Mouse (Mus musculus) cerebral cortex, adult 2 months (tissue): ENCODE results near the gene Ptpn4.

Experiments used
- WGBS: fragments of 180-500 bp; shearing (Covaris S2); methylation state at CpG from one replicate; pipeline ENCODE4 v1.1.7; 2018; 5-methylcytosine and 5-hydroxymethylcytosine counted together

Ptpn4 gene

DNA sequence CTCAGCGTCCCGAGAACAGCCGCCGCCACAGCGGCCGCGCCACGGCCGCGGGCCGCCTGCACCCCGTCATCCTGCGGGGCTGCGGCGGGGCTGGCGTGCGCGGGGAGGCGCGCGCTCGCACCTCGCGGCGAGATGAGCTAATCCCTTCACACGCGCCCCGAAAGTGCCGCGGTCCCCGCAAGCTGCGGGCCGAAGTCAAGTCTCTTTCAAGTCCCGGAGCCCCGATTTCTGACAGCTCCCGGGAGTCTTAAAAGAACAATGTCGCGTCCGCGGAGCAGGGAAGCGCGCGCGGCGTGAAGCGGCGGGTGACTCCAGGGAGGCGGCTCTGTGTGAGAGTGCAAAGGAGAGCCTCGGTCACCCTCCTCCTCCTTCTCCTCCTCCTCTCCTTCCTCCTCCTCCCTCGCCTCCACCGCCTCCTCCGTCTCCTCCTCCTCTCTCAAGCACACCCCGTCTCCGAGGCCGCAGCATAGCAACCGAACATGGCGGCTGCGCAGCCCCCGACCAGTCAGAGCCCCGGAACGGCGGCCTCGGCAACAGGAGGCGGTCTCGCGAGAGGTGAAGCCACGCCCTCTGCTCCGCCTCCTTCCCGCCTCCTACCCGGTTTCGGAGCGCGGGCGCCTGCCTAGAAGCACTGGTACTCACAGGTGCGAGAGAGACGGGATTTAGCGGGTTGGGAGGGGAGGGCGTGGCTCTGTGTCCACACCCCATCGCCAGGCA is at the start of gene Ptpn4:
Gene Ptpn4 (minus strand): TSS at position 579 of the 717 bp plus-strand sequence.
- under 1% methylated on average over 72 of the region's 79 CpGs for WGBS

DNA sequence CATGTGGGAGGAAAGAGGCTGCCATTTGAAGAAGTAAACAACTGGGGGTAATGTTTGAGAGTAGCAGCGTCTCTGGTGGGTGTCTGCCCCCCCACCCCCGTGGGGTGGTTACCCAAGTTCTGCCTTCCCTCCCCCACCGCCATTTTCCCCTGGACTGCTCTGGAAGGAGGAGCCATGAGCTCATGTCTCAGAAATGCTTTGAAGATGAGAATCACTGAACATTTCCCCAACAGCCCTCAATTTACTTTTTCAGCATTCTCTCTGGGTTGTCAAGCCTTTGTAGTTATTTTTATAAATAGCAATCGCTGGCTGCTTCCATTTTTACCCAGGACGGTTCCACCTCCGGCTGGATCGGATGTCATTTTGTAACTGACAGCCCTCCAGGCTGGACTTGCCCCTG is 48.9 kb upstream of the Ptpn4 start:
- 15% methylated on average over 7 of the region's 7 CpGs for WGBS

DNA sequence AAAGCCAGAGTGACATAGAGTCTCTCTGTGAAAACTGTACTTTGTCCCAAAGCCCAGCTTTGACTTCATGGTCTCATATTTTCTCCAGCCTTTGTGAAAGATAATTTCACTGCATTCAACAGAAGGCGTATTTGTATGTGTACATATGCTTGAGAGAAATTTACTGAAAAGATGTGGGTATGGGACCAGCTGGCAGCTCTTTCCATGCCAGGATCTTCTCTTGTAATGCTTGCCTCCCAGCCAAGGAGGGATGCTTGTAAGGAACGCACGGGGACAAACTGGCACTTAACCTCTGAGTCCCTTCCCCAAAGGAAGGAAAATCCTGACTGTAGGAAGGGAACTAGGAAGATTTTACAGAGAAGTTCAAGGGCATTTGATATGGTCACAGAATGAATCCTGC is 46.9 kb upstream of the Ptpn4 start:
- 50% methylated on average over 3 of the region's 3 CpGs for WGBS

DNA sequence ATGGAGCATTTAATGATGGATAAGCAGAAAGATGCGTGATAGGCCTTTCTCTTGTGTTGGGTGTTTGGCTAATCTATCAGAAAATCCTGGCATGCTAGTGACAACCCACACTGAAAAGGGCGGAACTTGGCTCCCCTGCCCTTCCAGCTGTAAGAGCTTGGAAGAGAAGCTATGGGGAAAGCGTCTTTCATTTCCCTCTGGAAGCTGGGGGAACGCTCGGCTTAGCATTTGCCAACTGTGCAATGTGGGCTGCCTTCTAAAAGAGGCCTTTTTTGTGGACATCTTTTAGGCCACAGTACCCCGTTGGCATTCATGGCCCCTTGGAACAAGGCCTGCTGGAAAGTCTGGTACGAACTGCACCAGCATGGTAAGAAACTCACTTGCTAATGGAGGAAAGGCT is 41.5 kb upstream of the Ptpn4 start:
- WGBS, result 51% methylated on average over 7 of the region's 7 CpGs

DNA sequence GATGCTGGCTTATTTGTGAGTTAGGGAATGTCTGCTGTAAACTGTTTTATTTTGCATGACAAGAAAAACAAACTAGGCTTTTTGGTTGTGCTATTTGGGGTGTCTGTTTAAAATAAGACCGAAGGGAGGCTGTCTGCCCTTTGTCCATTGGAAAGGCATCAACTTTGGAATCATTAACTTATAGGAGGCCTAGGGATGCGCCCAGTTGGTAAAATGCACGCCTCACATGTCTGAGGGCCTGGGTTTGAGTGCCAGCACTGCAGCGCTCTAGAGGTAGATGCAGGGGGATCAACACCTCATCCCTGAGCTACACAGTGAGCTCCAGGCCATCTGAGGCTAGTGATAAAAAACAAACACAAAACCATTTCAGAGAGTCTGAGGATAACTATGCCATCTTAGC is 40.1 kb upstream of the Ptpn4 start:
- 85% methylated on average over 4 of the region's 4 CpGs for WGBS

DNA sequence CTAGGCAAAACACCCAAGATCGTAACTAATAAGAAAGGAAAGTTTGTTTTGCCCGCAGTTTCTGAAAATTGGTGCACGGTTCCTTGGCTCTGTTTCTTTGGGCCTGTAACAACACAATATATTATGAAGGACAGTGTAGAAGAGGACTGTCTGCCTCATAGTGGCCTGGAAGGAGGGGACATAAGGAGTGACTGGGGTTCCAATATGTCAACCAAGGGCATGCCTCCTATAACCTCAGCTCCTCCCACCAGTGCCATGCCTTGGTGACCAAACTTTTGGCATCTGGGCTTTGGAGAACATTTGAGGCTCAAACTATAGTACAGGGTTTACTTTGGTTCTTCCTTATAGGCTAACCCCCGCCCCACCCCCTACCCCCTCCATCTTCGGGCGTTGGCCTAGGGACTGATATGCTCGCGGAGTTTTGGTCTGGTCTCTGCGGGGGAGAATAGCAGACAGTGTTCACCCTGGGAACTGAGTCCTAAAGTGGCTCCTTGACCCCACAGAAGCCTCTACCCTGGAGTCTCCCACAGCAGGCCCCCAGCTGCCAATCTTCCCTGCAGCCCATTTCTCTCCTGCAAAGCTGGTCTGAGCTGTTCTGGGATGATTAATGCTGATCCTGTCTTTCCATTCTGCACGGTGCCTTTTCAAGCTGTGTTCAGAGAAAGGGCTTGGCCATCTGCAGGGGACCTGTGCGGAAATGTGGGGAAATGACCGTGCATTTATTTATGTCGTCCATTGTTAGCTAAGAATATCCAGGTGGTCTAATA is 31.2 kb upstream of the Ptpn4 start:
- 77% methylated on average over 13 of the region's 13 CpGs for WGBS

DNA sequence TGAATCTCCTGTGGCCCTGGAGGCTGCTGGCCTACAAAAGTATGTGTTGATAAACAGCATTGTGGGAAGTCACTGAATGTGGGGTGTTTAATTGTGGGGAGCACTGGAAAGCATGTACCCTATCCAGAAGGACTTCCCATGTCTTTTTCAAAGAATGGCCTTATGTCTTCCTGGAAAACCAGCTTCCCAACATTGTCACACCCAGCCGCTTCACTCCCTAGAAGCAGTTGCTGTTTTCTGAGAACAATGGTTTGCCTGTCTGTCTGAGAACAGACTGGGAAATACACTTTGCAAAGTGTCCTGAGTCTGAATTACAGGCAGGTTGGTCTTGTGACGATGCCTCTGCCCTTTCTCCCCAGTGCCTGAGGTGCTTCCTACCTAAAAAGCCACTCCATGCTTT is 29.9 kb upstream of the Ptpn4 start:
- 76% methylated on average over 2 of the region's 2 CpGs for WGBS

DNA sequence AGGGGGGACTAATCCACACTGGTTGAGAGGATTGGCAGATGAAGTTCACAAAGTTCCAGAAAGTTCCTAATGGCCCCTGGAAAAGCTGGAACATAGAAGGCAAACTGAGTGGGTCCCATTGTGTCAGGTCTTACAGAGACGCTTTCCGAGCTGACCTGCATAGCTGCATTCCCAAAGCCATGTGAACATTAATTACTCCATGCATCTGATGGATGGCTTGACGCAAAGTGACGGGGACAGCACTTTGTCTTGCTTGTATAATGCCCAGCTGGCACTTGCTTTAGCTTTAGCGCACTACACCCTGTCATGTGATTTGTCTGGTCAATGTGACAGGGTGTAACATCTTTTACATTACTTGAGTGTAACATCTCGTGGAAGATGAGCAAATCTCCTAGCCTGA is 27.9 kb upstream of the Ptpn4 start:
- WGBS, result 94% methylated on average over 6 of the region's 6 CpGs

DNA sequence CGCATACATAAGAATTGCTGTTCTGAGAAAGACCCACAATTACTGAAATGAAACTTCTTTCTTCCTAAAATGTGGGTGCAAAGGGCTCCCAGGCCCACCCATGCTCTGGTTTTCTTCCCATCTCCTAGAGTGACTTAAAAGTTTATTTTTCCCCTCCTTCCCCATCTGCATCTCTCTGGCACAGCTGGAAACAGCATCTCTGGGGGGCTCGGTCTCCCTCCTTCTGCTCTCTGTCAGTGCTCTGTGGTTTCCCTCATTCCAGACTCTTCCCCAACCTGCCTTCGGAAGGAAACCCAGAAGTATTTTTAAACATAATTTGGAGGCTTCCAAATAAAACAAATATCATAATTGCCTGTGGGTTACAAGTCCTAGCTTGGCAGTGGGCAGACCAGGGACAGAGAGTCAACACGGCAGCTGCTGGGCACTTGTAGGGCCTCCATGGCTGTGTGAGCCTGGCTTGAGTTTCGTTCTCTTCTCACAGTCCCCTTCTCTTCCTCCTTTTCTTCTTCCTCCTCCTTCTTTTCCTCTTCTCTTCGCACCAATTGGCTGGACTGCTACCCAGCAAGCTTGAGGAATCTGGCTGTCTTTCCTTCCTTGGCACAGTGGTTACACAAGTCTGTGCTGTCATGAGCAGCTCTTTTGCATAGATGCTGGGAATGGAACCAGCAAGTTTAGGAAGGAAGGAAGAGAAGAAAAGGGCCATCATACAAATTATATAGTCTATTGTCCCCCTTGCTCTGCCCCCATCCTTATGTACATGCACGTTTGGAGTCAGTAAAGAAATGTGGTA is 26.3 kb upstream of the Ptpn4 start:
- WGBS, result 56% methylated on average over 7 of the region's 7 CpGs

DNA sequence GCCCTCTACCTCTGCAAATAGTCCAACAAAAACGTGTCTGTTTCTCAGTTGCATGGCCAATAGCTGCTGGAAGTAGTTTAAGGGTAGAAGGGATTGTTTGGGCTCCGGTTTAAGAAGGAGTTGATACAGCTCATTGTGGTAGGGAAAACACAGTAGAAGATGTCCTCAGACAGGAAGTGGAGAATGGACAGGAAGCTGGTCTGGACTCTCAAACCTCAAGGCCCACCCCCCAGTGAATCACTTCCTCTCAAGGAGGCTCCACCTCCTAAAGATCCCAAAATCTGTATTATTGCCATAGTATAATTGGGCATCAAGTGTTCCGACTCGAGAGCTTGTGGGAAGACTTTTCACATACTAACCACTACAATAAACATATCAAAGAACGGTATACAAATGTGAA is 22.2 kb upstream of the Ptpn4 start:
- WGBS, result 89% methylated on average over 5 of the region's 5 CpGs

DNA sequence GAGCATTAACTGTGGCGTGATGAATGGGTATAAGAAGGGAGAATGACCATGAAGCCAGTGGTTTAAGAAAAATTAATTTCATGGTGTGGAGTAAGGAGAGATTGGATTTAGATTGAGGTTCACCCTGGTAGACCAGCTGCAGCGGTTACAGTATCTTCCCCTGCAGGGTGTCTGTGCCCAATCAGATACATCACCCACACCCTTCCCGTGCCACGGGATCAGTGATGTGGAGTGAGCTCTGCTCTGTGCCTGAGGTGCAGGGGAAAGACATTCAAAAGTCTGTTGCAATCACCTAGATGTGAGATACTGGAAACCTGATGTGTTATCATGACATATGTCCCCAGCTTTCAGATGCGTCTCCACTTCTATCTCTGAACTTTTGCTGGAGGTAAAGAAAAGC is 15.6 kb upstream of the Ptpn4 start:
- WGBS, result 91% methylated on average over 5 of the region's 5 CpGs

DNA sequence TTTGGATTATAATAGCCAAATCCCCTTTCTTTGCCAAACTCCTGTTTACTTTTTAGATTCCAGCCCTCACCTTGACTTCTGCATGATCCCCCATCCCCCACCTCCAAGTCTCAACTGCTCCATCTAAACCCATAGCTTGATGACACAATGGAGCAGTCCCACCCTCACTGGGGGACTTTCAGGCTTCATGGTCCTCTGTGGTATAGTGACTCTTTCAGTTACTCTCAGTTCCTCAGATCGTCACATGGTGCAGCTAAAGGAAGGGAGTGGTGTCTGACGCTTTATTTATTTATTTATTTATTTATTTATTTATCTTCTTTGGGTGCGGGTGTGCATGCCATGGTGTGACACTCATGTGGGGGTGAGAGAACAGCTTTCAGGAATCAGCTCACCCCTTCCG is 14.9 kb upstream of the Ptpn4 start:
- WGBS, result 92% methylated on average over 4 of the region's 4 CpGs

DNA sequence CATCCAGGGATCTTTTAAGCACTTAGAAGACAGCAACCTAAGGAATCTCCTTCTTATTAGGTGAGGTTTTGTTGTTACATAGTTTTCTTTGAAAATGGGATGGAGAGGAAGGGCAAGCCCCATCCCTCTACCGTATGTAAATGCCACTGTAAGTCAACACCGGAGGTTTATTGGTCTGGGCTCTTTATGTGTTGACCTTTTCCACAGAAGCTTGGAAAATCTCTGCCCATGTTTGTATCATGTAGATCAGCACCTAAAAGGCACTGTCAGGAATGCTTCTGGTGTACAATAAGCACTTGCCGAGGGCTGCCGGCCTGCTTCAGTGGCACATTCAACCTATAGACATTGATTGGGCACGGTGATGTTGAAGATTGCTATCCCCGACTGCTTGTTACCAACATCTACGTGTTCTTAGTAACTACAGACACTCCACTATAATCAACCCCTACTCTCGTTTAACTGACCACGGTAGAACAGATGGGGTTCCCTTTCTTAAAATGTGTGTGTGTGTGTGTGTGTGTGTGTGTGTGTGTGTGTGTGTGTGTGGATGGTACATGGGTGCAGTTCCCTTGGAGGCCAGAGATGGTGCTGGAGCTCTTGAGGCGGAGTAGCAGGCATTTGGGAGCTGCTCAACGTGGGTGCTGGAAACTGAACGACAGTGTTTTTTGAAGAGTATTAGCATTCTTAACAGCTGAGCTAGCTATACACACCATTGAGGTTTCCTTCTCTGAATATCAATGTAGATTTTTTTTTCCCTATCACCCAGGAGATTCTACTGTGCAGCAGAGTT is 11.9 kb upstream of the Ptpn4 start:
- WGBS, result 93% methylated on average over 12 of the region's 12 CpGs

DNA sequence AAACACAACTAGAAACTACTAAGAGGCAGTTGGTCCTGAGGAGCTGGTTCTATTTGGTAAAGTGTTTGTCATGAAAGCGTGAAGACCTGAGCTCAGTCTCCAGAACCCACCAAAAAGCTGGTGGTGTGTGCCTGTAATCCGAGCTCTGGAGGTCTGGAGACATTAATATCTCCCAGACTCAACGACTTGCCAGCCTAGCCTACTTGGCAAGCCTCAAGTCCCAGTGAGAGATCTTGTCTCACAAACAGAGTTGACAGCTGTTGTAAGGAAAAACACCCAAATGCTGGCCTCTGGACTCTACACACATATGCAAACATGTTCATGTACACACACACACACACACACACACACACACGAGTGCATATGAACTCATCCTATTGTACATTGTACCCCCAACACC is 7.9 kb upstream of the Ptpn4 start:
- 77% methylated on average over 4 of the region's 4 CpGs for WGBS

DNA sequence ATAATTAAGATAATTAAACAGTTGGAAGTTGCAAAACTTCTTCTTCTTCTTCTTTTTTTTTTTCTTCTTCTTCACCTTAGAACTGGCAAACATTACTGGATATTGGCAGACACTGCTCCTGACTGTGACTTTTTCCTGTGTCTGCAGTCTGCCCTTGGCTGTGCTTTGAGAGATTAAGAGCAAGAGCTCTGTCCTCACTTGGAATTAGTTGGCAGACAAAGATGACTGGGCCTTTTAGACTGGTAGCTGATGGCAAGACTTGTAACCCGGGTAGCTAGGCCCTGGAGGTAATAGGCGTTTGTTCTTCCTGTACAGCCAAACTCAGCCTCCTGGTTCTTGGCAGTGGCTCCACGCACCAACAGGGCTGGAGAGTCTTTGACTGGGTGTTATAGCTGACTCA is 5.7 kb upstream of the Ptpn4 start:
- 67% methylated on average over 3 of the region's 3 CpGs for WGBS

DNA sequence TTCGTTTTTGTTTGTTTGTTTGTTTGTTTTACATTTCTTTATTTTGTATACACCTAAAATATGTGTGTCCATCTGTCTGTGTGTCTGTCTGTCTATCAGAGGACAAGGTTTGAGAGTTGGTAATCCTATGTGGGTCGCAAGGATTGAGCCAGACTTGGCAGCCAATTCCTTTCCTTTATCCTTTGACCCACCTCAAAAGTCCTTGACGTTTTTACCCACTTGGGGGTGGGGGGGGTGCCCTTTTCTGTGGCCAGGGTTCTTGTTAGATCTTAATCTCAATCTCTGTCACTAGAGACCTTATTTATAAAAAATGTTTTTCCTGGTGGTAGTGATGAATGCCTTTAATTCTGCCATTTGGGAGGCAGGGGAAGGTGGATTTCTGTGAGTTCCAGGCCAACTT is 828 bp upstream of the Ptpn4 start:
- WGBS, result 49% methylated on average over 3 of the region's 3 CpGs

DNA sequence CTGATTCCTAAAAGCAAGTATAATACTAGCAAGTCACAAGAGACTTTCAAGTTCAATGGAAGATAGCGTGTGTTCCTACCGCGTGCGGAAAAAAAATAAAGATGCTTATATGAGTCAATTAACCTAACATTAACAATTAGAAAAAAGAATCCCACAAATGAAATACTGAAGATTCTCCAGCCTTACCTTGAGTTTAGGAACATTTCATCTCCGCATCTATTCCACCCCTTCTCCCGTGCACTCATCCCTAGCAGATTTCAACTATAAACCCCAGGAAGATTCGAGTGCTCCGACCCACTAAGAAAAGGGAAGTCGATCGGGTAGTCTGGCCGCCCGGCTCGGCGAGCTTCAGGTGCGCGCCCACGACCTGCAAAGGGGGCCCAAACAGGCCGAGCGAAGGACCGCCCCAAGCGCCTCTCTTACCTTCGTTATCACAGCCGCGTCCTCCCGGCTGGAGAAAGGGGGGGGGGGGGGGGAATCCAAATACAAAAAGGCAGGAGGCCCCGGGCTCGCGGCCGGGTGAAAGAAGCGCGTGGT is 866 bp downstream of the Ptpn4 start:
- under 1% methylated on average over 25 of the region's 31 CpGs for WGBS

DNA sequence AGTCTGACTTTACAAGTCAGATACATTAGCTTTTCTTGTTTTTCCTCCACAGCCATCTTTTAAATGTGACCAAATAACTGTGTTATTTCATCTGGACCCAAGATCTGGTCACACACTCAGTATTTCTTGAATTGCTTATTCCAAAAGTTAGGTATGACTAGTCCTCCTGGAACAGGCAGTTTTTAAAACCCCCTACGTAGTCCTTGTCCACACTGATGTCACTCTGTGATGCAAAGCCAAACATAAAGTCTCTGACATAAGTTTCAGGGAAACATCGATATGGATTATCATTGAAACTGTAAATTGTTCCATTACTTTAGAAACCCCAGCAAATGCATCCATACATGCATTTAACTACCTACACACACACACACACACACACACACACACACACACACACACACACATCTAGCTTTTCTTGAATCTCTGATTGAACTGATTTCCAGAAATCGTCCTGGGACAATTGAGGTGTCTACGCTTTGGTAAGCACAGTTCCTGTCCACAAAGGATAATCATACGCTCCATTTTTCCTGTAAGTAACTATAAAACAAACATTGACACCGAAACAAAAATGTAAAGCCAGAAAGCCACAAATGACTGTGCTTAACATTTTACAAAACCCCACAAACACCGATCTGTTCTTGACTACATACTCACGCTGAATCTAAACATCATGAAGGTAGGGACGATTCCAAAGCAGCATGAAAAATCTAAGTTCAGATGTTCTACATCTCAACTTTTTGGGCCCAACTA is 1.5 kb downstream of the Ptpn4 start:
- 8% methylated on average over 9 of the region's 9 CpGs for WGBS

DNA sequence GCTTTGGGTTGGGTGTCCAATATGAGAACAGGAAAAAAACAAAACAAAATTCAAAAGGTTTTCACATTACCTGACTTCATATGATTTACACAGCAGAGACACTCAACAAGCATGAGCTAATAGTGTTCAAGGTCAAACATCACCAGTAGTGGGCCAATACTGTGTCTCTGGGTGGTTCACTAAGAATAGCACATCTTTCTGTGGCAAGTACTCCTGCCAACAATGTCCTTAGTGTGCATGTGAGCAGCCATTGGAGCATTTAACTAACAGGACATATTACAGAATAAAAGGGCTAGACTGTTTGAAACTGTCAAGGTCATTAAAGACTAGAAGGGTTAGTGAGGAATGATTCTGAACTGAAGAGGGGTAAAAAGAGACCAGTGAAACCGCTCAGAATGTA is 9.3 kb downstream of the Ptpn4 start:
- 87% methylated on average over 1 of the region's 1 CpGs for WGBS

DNA sequence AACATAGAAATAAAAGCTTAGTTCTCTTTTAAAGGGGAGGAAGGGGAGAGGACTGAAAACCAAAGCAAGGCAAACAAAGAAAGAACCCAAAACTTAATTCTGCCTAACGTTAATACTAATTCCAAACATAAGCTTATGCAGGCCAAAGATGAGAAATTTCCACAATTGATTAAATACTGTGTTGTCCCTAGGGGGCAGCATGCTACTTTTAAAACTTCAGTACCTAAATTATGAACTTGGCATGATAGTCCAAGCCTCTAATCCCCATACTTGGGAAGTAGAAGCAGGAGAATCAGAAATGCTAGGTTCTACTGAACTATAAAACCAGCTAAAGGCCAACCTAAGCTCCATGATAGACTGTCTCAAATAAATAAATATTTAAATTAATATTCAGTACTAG is 18.7 kb downstream of the Ptpn4 start:
- WGBS, result 21% methylated on average over 1 of the region's 1 CpGs

DNA sequence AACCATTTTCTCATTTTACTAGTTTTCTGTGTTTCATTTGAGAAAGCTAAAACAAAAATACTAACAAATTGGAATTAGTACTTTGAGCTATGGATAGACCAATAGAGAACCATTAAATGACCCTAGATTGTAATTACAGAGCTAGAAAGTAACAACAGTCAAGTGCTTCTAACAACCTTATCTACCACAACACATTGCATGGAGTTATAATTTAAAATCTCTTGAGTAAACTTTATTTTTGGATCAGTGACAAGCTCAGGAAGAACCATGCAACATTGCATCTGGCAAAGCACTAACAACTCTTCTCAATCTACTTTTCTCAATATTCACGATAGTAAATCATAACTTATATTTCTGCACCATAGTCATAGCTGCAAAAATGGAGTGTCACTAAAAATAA is 29.7 kb downstream of the Ptpn4 start:
- whole genome bisulfite sequencing, result 76% methylated on average over 1 of the region's 1 CpGs
